Mouse (Mus musculus) hindbrain, embryonic 15.5 days (tissue): ENCODE data around the gene Igfn1. TPM values are rescaled to one million over a fixed set of nuclear protein-coding genes. Genes with fewer than 3 reads are reported as not detected.

Source experiments
- ATAC-seq: fragments of 200-750 bp; cut with Nextera tagmentation; 2 replicates; pipeline ENCODE4 v1.8.0; 2017; ENCODE audit warnings: low read depth, moderate number of reproducible peaks, moderate TSS enrichment; ENCODE audit not compliant: low FRiP score
- H3K27ac ChIP-seq: fragments of 300-500 bp; sonication (generic); replicated peaks from 2 replicates; pipeline ENCODE4 v1.5.1; 2015; ENCODE audit warnings: mild to moderate bottlenecking, inconsistent platforms
- H3K27me3 ChIP-seq: fragments of 300-500 bp; sonication (generic); 2 replicates; pipeline ENCODE4 v1.6.1; 2015; ENCODE audit warnings: control low read depth, inconsistent platforms
- H3K36me3 ChIP-seq: fragments of 300-500 bp; sonication (generic); 2 replicates; pipeline ENCODE4 v1.6.1; 2015; ENCODE audit warnings: control low read depth, inconsistent platforms
- H3K4me1 ChIP-seq: fragments of 300-500 bp; sonication (generic); replicated peaks from 2 replicates; pipeline ENCODE4 v1.6.1; 2015; ENCODE audit warnings: control low read depth, inconsistent platforms
- H3K4me2 ChIP-seq: fragments of 300-500 bp; sonication (generic); 2 replicates; pipeline ENCODE4 v1.6.1; 2015; ENCODE audit warnings: moderate library complexity, mild to moderate bottlenecking, inconsistent platforms
- H3K4me3 ChIP-seq: fragments of 300-500 bp; sonication (generic); 2 replicates; pipeline ENCODE4 v1.5.1; 2015; ENCODE audit warnings: mild to moderate bottlenecking, inconsistent platforms
- H3K9ac ChIP-seq: fragments of 300-500 bp; sonication (generic); 2 replicates; pipeline ENCODE4 v1.6.1; 2015; ENCODE audit warnings: inconsistent platforms
- H3K9me3 ChIP-seq: fragments of 300-500 bp; sonication (generic); 2 replicates; pipeline ENCODE4 v1.6.1; 2016; ENCODE audit warnings: control low read depth, inconsistent platforms
- WGBS: fragments of 180-500 bp; shearing (Covaris S2); methylation state at CpG from one replicate; pipeline ENCODE4 v1.1.7; 2015; 5-methylcytosine and 5-hydroxymethylcytosine counted together
- polyA plus RNA-seq: library from polyadenylated mRNA; unstranded; fragments of >200 nt; fragmentation: Nextera tagmentation; extraction: Ambion mirVana; gene quantifications from 2 replicates; pipeline ENCODE4 v1.2.1, GENCODE M21; 2015

The Igfn1 gene
- polyA plus RNA-seq, 1 experiment from 2014 or later: 0.05 TPM

GRCm38 (mm10) chr1:136032961-136033360, 26.8 kb upstream of the Igfn1 start:
- WGBS: 68% methylated on average over 7 of the region's 7 CpGs
- no peak for ATAC-seq
- Histone ChIP-seq H3K27ac (no peak overlapping the region), H3K4me2 (no peak overlapping the region), H3K36me3 (peaks cover 45% of the 10 kb centered on the region), H3K4me1 (no peaks in the 10 kb centered on the region), H3K4me3 (no peak overlapping the region), H3K9ac (no peak overlapping the region), H3K27me3 (no peaks in the 10 kb centered on the region), H3K9me3 (no peaks in the 10 kb centered on the region)

- H3K9ac ChIP-seq: no peak overlapping the region
- ATAC-seq: no peak
- no peaks in the 10 kb centered on the region for H3K9me3 ChIP-seq
- H3K4me3 ChIP-seq: no peak overlapping the region
- no peak overlapping the region for H3K27ac ChIP-seq
- H3K4me2 ChIP-seq: no peak overlapping the region
- WGBS: 79% methylated on average over 8 of the region's 8 CpGs
- peaks cover 57% of the 10 kb centered on the region for H3K36me3 ChIP-seq
- H3K4me1 ChIP-seq: no peaks in the 10 kb centered on the region
- no peaks in the 10 kb centered on the region for H3K27me3 ChIP-seq
Measured at GRCm38 (mm10) chr1:136031697-136032096, 25.6 kb upstream of the Igfn1 start.

GRCm38 (mm10) chr1:136030201-136030600, 24.1 kb upstream of the Igfn1 start:
- H3K4me1 ChIP-seq: no peaks in the 10 kb centered on the region
- H3K9me3 ChIP-seq: no peaks in the 10 kb centered on the region
- H3K9ac ChIP-seq: no peak overlapping the region
- peaks cover 62% of the 10 kb centered on the region for H3K36me3 ChIP-seq
- no peak overlapping the region for H3K27ac ChIP-seq
- H3K4me3 ChIP-seq: no peak overlapping the region
- ATAC-seq: no peak
- no peak overlapping the region for H3K4me2 ChIP-seq
- no peaks in the 10 kb centered on the region for H3K27me3 ChIP-seq
- 66% methylated on average over 7 of the region's 7 CpGs for WGBS

- H3K36me3 ChIP-seq: peaks cover 26% of the 10 kb centered on the region
Measured at GRCm38 (mm10) chr1:136018390-136019189, 12.4 kb upstream of the Igfn1 start.

GRCm38 (mm10) chr1:136017907-136018313, 11.8 kb upstream of the Igfn1 start:
- Histone ChIP-seq H3K4me2 (peak overlapping the region; percentile 80), H3K4me3 (peak overlapping the region; percentile 78), H3K4me1 (peaks cover 20% of the 10 kb centered on the region), H3K27me3 (no peaks in the 10 kb centered on the region), H3K9ac (peak overlapping the region; percentile 81), H3K27ac (peak overlapping the region; percentile 83), H3K36me3 (peaks cover 20% of the 10 kb centered on the region), H3K9me3 (no peaks in the 10 kb centered on the region)
- under 1% methylated on average over 22 of the region's 22 CpGs for WGBS
- peak; percentile 100 for ATAC-seq

More at GRCm38 (mm10) chr1:136018390-136019189, 12.4 kb upstream of the Igfn1 start:
- H3K9ac ChIP-seq: peak overlapping the region; percentile 81
- H3K4me1 ChIP-seq: peaks cover 20% of the 10 kb centered on the region
- H3K27ac ChIP-seq: peak overlapping the region; percentile 83
- peak overlapping the region; percentile 80 for H3K4me2 ChIP-seq
- ATAC-seq: peak; percentile 24
- no peaks in the 10 kb centered on the region for H3K27me3 ChIP-seq
- 5% methylated on average over 24 of the region's 24 CpGs for WGBS
- peak overlapping the region; percentile 78 for H3K4me3 ChIP-seq
- H3K9me3 ChIP-seq: no peaks in the 10 kb centered on the region

GRCm38 (mm10) chr1:136017307-136017706, 11.2 kb upstream of the Igfn1 start:
- H3K9me3 ChIP-seq: no peaks in the 10 kb centered on the region
- peaks cover 20% of the 10 kb centered on the region for H3K36me3 ChIP-seq
- H3K27ac ChIP-seq: peak overlapping the region; percentile 49
- peaks cover 20% of the 10 kb centered on the region for H3K4me1 ChIP-seq
- no peaks in the 10 kb centered on the region for H3K27me3 ChIP-seq
- no peak overlapping the region for H3K9ac ChIP-seq
- no peak for ATAC-seq
- H3K4me2 ChIP-seq: peak overlapping the region; percentile 80; the same call in 1 of the 2 replicates
- WGBS: 76% methylated on average over 2 of the region's 2 CpGs
- H3K4me3 ChIP-seq: peak overlapping the region; percentile 78; the same call in 1 of the 2 replicates

GRCm38 (mm10) chr1:136014796-136015502, 8.8 kb upstream of the Igfn1 start:
- Histone ChIP-seq H3K9ac (no peak overlapping the region), H3K27ac (no peak overlapping the region), H3K36me3 (peaks cover 2% of the 10 kb centered on the region; the same call in 1 of the 2 replicates), H3K4me2 (no peak overlapping the region), H3K27me3 (no peaks in the 10 kb centered on the region), H3K4me3 (no peak overlapping the region), H3K4me1 (peaks cover 20% of the 10 kb centered on the region), H3K9me3 (no peaks in the 10 kb centered on the region)
- no peak for ATAC-seq
- WGBS: 88% methylated on average over 2 of the region's 2 CpGs

GRCm38 (mm10) chr1:136013513-136013912, 7.4 kb upstream of the Igfn1 start:
- Histone ChIP-seq H3K27ac (no peak overlapping the region; the same call in 1 of the 2 replicates), H3K4me1 (peaks cover 7% of the 10 kb centered on the region), H3K9ac (no peak overlapping the region), H3K4me3 (no peak overlapping the region), H3K36me3 (no peaks in the 10 kb centered on the region), H3K27me3 (0 out of 2 replicates have a peak, but pooled peaks cover 3% of the 10 kb centered on the region), H3K9me3 (no peaks in the 10 kb centered on the region), H3K4me2 (no peak overlapping the region)
- 86% methylated on average over 4 of the region's 4 CpGs for WGBS
- ATAC-seq: no peak

GRCm38 (mm10) chr1:136010247-136010646, 4.1 kb upstream of the Igfn1 start:
- Histone ChIP-seq H3K27ac (no peak overlapping the region), H3K9ac (no peak overlapping the region)

GRCm38 (mm10) chr1:136008159-136008533, 2.0 kb upstream of the Igfn1 start:
- no peak overlapping the region for H3K9ac ChIP-seq
- no peaks in the 10 kb centered on the region for H3K36me3 ChIP-seq
- H3K4me1 ChIP-seq: peaks cover 13% of the 10 kb centered on the region; the same call in 1 of the 2 replicates
- ATAC-seq: peak; percentile 34; the same call in 1 of the 2 replicates
- no peak overlapping the region for H3K27ac ChIP-seq
- no peaks in the 10 kb centered on the region for H3K9me3 ChIP-seq
- H3K4me2 ChIP-seq: peak overlapping the region; percentile 62
- peaks cover 12% of the 10 kb centered on the region; the same call in 1 of the 2 replicates for H3K27me3 ChIP-seq
- peak overlapping the region; percentile 36 for H3K4me3 ChIP-seq
- 23% methylated on average over 8 of the region's 8 CpGs for WGBS

More at GRCm38 (mm10) chr1:136010247-136010646, 4.1 kb upstream of the Igfn1 start:
- H3K9me3 ChIP-seq: no peaks in the 10 kb centered on the region
- no peak for ATAC-seq
- WGBS: 96% methylated on average over 4 of the region's 4 CpGs
- H3K4me2 ChIP-seq: no peak overlapping the region
- H3K4me3 ChIP-seq: no peak overlapping the region
- H3K36me3 ChIP-seq: no peaks in the 10 kb centered on the region
- peaks cover 13% of the 10 kb centered on the region; the same call in 1 of the 2 replicates for H3K4me1 ChIP-seq
- H3K27me3 ChIP-seq: peaks cover 12% of the 10 kb centered on the region; the same call in 1 of the 2 replicates

- 3% methylated on average over 37 of the region's 37 CpGs for WGBS
Measured at GRCm38 (mm10) chr1:136007211-136008158, 1.3 kb upstream of the Igfn1 start, which contains the start of gene Tmem9. Tmem9 (plus strand) TSS chr1:136008150.

More at GRCm38 (mm10) chr1:136007211-136008158, 1.3 kb upstream of the Igfn1 start, which contains the start of gene Tmem9:
- peaks cover 13% of the 10 kb centered on the region; the same call in 1 of the 2 replicates for H3K4me1 ChIP-seq
- no peaks in the 10 kb centered on the region for H3K36me3 ChIP-seq
- H3K4me3 ChIP-seq: peak within 1 kb of the TSS; percentile 36
- H3K9ac ChIP-seq: 0 out of 2 replicates have a peak within 1 kb of the TSS, but pooled peaks have one; percentile 6
- peak; percentile 90 for ATAC-seq
- peaks cover 12% of the 10 kb centered on the region; the same call in 1 of the 2 replicates for H3K27me3 ChIP-seq
- no peaks in the 10 kb centered on the region for H3K9me3 ChIP-seq
- peak within 1 kb of the TSS; percentile 62 for H3K4me2 ChIP-seq
- H3K27ac ChIP-seq: no peak within 1 kb of the TSS
